Mouse (Mus musculus) regulatory T cell (primary cell): ENCODE results near the gene Il20rb.

Experiments
- in situ Hi-C: fragments of 300-600 bp; cut with MboI, MseI; formaldehyde crosslinking; loops from one replicate; pipeline ENCODE4 v1.15.1; 2025; ENCODE audit warnings: high pct_unique_total_duplicates

Il20rb gene

DNA sequence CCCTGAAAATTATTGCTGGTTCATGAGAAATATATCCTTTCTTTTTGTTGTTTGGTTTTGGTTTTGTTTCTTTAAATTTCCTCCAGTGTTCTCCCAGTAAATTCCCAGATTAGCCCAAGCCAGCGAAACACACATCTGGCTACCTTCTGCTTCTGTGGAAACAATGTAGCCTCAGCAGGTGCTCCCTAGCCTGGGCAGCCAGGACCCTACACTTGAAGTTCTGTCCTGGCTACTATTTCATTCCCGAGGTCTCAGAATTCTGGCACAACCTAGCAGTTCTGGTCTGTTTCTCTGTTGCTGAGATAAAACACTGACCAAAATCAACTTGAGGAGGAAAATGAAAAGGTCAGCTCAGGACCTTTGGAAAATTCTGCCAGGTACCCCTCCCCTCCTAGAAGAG lies 55.2 kb downstream of the Il20rb start:
- in situ Hi-C loops: no loop called here

DNA sequence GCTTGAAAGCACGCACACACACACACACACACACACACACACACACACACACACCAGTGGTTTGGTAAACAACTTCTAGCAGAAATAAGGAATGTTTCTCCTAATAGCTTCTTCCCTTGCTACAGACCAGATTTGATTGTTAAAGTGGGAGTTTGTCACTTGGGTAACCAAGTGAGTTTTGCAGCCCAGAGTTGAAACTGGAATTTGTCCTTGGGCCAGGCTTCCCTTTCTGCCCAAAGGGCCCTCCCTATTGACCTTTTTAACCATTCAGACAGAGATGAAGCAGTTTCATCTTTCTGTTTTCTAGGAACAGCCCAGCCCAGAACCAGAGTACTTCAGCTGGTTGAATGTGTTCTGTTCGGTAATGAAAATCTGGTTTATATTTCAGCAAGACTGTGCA lies 55.7 kb downstream of the Il20rb start:
- in situ Hi-C loops: no loop called here

GRCm38 (mm10) chr9:100419644-100420043 lies 66.9 kb downstream of the Il20rb start:
- in situ Hi-C loops: no loop called here

DNA sequence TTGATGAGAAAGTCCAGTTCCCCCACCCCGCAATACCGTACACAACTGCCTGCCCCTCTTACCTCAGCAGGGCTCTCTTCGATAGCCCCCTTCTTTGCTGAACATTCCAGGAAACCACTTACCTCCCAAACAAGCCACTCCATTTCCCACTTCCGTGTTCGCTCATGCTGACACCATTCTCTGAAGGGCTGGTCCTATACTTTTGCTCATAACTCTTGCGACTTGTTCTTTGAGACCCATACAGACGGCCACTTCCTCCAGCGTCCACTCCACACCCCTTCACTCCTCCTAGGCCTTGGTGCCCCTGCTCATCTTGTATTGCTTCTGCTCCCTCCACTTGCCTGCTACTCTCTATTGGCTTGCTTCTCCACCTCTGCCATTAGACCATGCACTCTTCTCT lies 67.5 kb downstream of the Il20rb start:
- in situ Hi-C loops: no loop called here

DNA sequence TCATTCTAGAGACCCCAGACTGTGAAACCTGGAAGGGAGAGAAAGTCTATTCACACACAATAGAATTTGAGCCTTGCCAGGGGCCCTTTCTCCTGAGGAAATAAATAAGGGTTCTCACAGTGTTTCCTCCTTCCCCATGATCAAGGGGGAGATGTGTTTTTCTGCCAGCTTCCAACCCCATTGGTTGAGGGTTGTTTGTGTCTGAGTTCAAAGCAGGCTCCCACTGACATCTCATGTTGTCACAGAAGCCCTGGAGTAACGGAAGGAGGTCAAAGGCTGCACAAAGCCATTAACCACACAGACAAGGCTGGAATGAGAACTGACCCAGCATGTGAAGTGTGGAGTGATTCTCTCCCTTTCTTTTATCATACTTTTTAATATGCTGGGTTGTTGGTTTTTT lies 69.8 kb downstream of the Il20rb start:
- in situ Hi-C loops: no loop called here

GRCm38 (mm10) chr9:100416299-100416698 lies 70.3 kb downstream of the Il20rb start:
- in situ Hi-C loops: no loop called here

- in situ Hi-C loops: no loop called here
These were observed 71.1 kb downstream of the Il20rb start for GRCm38 (mm10) chr9:100415328-100415979.
